Mouse (Mus musculus) midbrain, embryonic 14.5 days (tissue): ENCODE measurements around the gene Ip6k1. TPM values are rescaled to one million over a fixed set of nuclear protein-coding genes. Genes with fewer than 3 reads are reported as not detected.

Experiments used
- ATAC-seq: fragments of 200-750 bp; cut with Nextera tagmentation; 2 replicates; pipeline ENCODE4 v1.8.0; 2017; ENCODE audit warnings: moderate number of reproducible peaks, moderate library complexity; ENCODE audit not compliant: low FRiP score, low TSS enrichment
- DNase-seq: peaks from one replicate; pipeline ENCODE4 v3.0.0-alpha.2; 2015
- H3K27ac ChIP-seq: fragments of 300-500 bp; sonication (generic); replicated peaks from 2 replicates; pipeline ENCODE4 v1.5.1; 2014; ENCODE audit warnings: mild to moderate bottlenecking, low read depth, low read length, moderate library complexity
- H3K27me3 ChIP-seq: fragments of 300-500 bp; sonication (generic); 2 replicates; pipeline ENCODE4 v1.6.1; 2014; ENCODE audit warnings: low read length, control low read depth, mixed read lengths; ENCODE audit not compliant: control insufficient read depth, insufficient read depth
- H3K36me3 ChIP-seq: fragments of 300-500 bp; sonication (generic); 2 replicates; pipeline ENCODE4 v1.6.1; 2014; ENCODE audit warnings: low read length, control low read depth; ENCODE audit not compliant: control insufficient read depth, insufficient read depth
- H3K4me1 ChIP-seq: fragments of 300-500 bp; sonication (generic); 2 replicates; pipeline ENCODE4 v1.6.1; 2014; ENCODE audit warnings: mild to moderate bottlenecking, antibody characterized with exemption, low read length, control low read depth; ENCODE audit not compliant: control insufficient read depth, insufficient read depth
- H3K4me2 ChIP-seq: fragments of 300-500 bp; sonication (generic); 2 replicates; pipeline ENCODE4 v1.6.1; 2014; ENCODE audit warnings: mild to moderate bottlenecking, low read length, moderate library complexity
- H3K4me3 ChIP-seq: fragments of 300-500 bp; sonication (generic); replicated peaks from 2 replicates; pipeline ENCODE4 v1.5.1; 2014; ENCODE audit warnings: low read depth, low read length
- H3K9ac ChIP-seq: fragments of 300-500 bp; sonication (generic); replicated peaks from 2 replicates; pipeline ENCODE4 v1.6.1; 2014; ENCODE audit warnings: mild to moderate bottlenecking, low read length, moderate library complexity
- H3K9me3 ChIP-seq: fragments of 300-500 bp; sonication (generic); 2 replicates; pipeline ENCODE4 v1.6.1; 2016; ENCODE audit warnings: low read length, control low read depth, mixed read lengths; ENCODE audit not compliant: control insufficient read depth
- WGBS: fragments of 180-500 bp; shearing (Covaris S2); extraction: QIAGEN DNeasy Blood & Tissue Kit; methylation state at CpG from one replicate; pipeline ENCODE4 v1.1.7; 2014; 5-methylcytosine and 5-hydroxymethylcytosine counted together
- polyA plus RNA-seq: library from polyadenylated mRNA; unstranded; fragments of >200 nt; fragmentation: Nextera tagmentation; extraction: Ambion mirVana; gene quantifications from 2 replicates; pipeline ENCODE4 v1.2.1, GENCODE M21; 2014

Ip6k1 gene
- polyA plus RNA-seq, 1 experiment from 2014 or later, result 61.1 TPM

DNA sequence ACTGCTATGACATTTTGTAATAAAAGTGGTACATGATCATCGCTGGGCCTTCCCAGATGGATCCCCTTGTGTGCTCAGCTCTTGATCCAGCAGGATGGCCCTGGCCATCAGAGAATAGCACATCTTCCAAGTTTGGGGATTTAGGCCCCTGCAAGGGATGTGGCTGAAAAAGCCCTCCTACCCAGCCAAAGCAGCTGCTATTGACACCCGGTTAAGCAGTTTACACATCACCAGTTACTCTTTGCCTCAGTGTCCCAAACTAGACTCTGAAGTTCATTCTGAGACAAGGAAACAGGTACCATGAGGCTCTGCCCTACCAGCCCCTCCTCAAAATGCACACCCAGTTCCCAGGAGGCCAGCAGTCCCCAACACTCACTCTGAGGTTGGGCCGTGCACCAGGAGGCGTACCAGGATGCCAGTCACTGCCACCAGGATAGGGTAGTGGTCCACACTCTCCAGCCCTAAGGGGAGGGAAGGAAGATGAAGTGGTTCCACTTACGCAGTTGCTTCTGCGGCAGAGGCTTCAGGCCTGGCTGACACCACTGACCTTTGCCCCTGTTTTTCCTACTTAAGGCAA, 53.4 kb downstream of the Ip6k1 start:
- ATAC-seq (no peak), DNase-seq (no peak)
- 93% methylated on average over 6 of the region's 6 CpGs for whole genome bisulfite sequencing
- no peaks in the 10 kb centered on the region for H3K4me1 ChIP-seq
- H3K9ac ChIP-seq, result no peak overlapping the region
- H3K27ac ChIP-seq, result no peak overlapping the region
- H3K36me3 ChIP-seq, result peaks cover 82% of the 10 kb centered on the region
- no peaks in the 10 kb centered on the region for H3K9me3 ChIP-seq
- H3K4me3 ChIP-seq, result no peak overlapping the region
- H3K27me3 ChIP-seq, result no peaks in the 10 kb centered on the region
- H3K4me2 ChIP-seq, result no peak overlapping the region

DNA sequence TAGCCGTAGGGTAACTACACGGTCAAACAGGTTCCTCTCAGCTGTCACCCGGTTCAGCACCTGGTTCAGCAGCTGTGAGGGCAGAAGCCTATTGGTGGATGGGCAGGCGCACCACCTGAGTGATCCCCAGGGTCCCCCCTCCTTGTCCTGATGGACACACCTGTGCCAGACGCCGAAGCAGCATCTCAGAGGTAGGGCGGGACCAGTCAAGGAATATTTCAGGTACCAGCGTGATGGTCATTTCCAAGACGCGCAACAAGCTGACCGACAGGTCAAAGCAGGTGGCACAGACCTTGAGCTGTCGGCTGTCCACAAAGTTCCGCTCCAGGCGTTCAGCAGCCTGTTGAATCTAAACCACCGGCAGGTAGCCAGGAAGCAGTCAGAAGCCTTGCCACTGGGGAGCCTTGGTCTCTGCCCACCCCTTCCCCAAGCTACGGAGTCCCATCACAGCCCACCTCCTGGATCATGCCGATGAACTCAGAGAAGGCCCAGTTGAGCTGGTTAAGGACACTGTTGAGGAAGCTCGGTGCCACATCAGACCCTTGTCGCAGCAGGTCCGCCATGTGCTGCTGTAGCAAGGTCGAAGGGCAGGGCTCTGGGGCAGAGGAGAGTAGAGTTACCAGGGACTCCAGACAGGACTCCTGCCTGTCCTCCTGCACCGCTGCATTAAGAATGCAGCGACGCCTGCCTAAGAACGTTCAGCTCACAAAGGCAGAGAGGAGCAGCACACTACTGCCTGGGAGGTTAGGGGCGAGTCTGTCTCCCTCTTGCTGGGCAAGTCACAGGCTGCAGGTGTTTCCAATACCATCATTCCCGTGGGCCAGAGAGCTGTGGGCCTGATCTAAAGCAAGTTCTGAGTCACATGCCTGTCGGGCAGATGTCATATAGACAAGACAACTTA, 54.3 kb downstream of the Ip6k1 start:
- Histone ChIP-seq H3K4me2 (no peak overlapping the region), H3K27me3 (no peaks in the 10 kb centered on the region), H3K9me3 (no peaks in the 10 kb centered on the region), H3K4me3 (no peak overlapping the region), H3K27ac (no peak overlapping the region), H3K9ac (no peak overlapping the region), H3K36me3 (peaks cover 81% of the 10 kb centered on the region), H3K4me1 (no peaks in the 10 kb centered on the region)
- no peak for DNase-seq
- no peak for ATAC-seq
- WGBS, result 80% methylated on average over 28 of the region's 28 CpGs

DNA sequence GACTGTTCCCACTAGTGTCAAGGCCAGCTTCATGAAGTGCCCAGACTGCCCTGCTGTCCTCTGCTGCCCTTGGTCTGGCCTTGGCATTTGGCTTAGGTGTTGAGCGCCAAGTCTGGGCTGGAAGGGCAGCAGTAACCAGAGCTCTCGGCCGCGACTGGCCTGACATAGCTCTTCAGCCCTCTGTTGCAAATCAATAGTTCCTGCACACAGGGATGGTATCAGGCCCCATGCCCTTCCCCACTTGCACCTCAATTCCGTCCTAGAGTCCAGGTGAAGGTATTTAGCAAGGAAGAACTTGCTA, 54.9 kb downstream of the Ip6k1 start:
- Histone ChIP-seq H3K4me2 (no peak overlapping the region), H3K27ac (no peak overlapping the region), H3K36me3 (peaks cover 81% of the 10 kb centered on the region), H3K4me3 (no peak overlapping the region), H3K9ac (no peak overlapping the region), H3K27me3 (no peaks in the 10 kb centered on the region), H3K9me3 (no peaks in the 10 kb centered on the region), H3K4me1 (no peaks in the 10 kb centered on the region)
- DNase-seq, result no peak
- no peak for ATAC-seq
- WGBS, result 91% methylated on average over 5 of the region's 5 CpGs

GRCm38 (mm10) chr9:108058291-108058690, 56.0 kb downstream of the Ip6k1 start:
- no peak for DNase-seq
- Histone ChIP-seq H3K27ac (no peak overlapping the region), H3K4me1 (no peaks in the 10 kb centered on the region), H3K4me3 (no peak overlapping the region), H3K4me2 (no peak overlapping the region), H3K27me3 (no peaks in the 10 kb centered on the region), H3K9me3 (no peaks in the 10 kb centered on the region), H3K9ac (no peak overlapping the region), H3K36me3 (peaks cover 91% of the 10 kb centered on the region)
- no peak for ATAC-seq
- WGBS, result 98% methylated on average over 9 of the region's 9 CpGs

DNA sequence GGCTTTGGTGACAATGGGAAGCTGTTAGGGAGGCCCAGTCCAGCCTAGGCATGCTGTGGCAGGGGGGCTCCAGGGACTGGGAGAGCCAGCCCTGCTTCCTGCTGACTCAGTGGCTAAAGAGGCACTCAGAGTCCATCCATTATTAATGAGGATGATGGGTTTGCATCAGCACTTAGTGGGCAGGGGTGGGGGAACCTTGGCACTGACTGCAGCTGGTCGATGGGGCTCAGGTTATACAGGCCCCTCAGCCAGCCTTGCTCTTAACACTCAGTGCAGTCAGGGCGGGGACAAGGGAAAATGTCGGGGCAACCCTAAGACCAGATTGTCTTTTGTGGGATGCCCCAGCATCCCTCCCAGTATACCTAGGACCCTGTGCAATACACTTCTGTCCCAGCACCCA, 59.8 kb downstream of the Ip6k1 start:
- H3K9ac ChIP-seq, result no peak overlapping the region

GRCm38 (mm10) chr9:108063361-108063760, 61.1 kb downstream of the Ip6k1 start:
- DNase-seq (no peak), ATAC-seq (no peak)
- H3K36me3 ChIP-seq, result peaks cover 59% of the 10 kb centered on the region
- H3K27me3 ChIP-seq, result no peaks in the 10 kb centered on the region
- 90% methylated on average over 12 of the region's 12 CpGs for WGBS
- no peaks in the 10 kb centered on the region for H3K9me3 ChIP-seq
- H3K9ac ChIP-seq, result no peak overlapping the region
- H3K4me3 ChIP-seq, result no peak overlapping the region
- no peak overlapping the region for H3K4me2 ChIP-seq
- H3K4me1 ChIP-seq, result no peaks in the 10 kb centered on the region
- H3K27ac ChIP-seq, result no peak overlapping the region

More for the DNA sequence above, 59.8 kb downstream of the Ip6k1 start:
- H3K27ac ChIP-seq, result no peak overlapping the region
- H3K9me3 ChIP-seq, result no peaks in the 10 kb centered on the region
- H3K4me3 ChIP-seq, result no peak overlapping the region
- no peak for DNase-seq
- WGBS, result 77% methylated on average over 3 of the region's 3 CpGs
- no peaks in the 10 kb centered on the region for H3K27me3 ChIP-seq
- peaks cover 70% of the 10 kb centered on the region for H3K36me3 ChIP-seq
- ATAC-seq, result no peak
- H3K4me1 ChIP-seq, result no peaks in the 10 kb centered on the region
- H3K4me2 ChIP-seq, result no peak overlapping the region

DNA sequence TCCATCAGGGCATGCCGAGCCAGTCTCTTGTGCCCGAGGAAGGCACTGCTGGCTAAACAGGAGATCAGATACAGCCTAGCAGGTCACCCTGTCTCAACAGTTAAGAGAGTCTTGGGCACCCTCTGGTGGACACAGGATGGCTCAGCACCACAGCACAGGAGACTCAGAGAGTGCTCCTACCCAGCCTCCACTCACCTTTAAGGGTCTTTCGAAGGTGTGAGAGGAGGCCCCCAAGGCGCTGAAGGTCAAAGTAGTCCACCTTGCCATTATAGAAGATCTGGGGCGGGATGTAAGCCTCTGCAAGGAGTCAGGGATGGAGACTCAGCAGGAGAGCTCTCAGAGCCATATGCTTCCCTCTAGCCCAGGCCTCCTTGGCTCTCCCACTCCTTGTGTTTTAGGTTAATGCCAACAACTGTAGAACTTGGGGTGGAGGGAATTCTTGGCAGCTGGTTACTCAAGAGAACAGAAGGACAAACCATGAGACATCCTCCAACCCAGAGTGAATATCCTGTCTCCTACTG, 63.2 kb downstream of the Ip6k1 start:
- H3K27ac ChIP-seq, result no peak overlapping the region
- H3K4me3 ChIP-seq, result no peak overlapping the region
- H3K27me3 ChIP-seq, result no peaks in the 10 kb centered on the region
- DNase-seq (peak; percentile 84), ATAC-seq (peak; percentile 62; the same call in 1 of the 2 replicates)
- H3K4me2 ChIP-seq, result no peak overlapping the region
- H3K9ac ChIP-seq, result no peak overlapping the region
- no peaks in the 10 kb centered on the region for H3K4me1 ChIP-seq
- H3K9me3 ChIP-seq, result no peaks in the 10 kb centered on the region
- H3K36me3 ChIP-seq, result peaks cover 59% of the 10 kb centered on the region
- WGBS, result 54% methylated on average over 5 of the region's 5 CpGs

DNA sequence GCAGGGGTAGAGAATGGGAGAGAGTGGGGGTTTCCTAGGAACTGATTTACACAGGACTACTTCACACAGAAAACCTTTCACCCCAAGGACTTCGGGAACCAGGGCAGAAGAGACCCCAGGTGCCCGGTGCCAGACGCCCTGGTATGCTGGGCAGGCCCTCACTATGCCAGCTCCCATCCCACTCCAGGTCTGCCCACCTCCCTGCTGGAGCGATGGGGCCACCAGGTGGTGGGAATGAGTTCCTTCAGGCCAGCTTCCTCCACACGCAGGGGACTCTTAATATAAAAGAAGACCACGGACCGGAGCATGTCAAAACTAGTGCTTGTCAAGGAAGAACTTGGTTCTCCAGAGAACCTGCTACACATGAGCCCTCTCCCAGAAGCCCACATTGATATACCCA, 64.9 kb downstream of the Ip6k1 start:
- H3K36me3 ChIP-seq, result peaks cover 54% of the 10 kb centered on the region
- 85% methylated on average over 7 of the region's 7 CpGs for WGBS
- no peak overlapping the region for H3K27ac ChIP-seq
- no peak overlapping the region for H3K4me3 ChIP-seq
- H3K4me2 ChIP-seq, result no peak overlapping the region
- H3K9ac ChIP-seq, result no peak overlapping the region
- H3K9me3 ChIP-seq, result no peaks in the 10 kb centered on the region
- no peak for ATAC-seq
- no peaks in the 10 kb centered on the region for H3K27me3 ChIP-seq
- H3K4me1 ChIP-seq, result no peaks in the 10 kb centered on the region
- DNase-seq, result no peak

- H3K27me3 ChIP-seq, result no peaks in the 10 kb centered on the region
- WGBS, result 22% methylated on average over 8 of the region's 8 CpGs
- no peaks in the 10 kb centered on the region for H3K9me3 ChIP-seq
- H3K9ac ChIP-seq, result no peak overlapping the region
- no peaks in the 10 kb centered on the region for H3K4me1 ChIP-seq
- no peak overlapping the region for H3K4me2 ChIP-seq
- no peak overlapping the region for H3K4me3 ChIP-seq
- DNase-seq (peak; percentile 92), ATAC-seq (0 out of 2 replicates have a peak, but pooled peaks have one; percentile 32)
- no peak overlapping the region for H3K27ac ChIP-seq
- H3K36me3 ChIP-seq, result peaks cover 47% of the 10 kb centered on the region
These were observed 65.6 kb downstream of the Ip6k1 start for GRCm38 (mm10) chr9:108067900-108068299.
